Mouse (Mus musculus) layer of hippocampus, adult 8-10 months (tissue): Measurements from ENCODE around the gene Tpte. TPM values are rescaled to one million over a fixed set of nuclear protein-coding genes. Genes with fewer than 3 reads are reported as not detected.

ENCODE experiments used
- total RNA-seq, 4 experiments: library from RNA; stranded (reverse); gene quantifications; 2 replicates each; pipeline ENCODE4 v1.2.4; 2022

The Tpte gene
- total RNA-seq, 4 experiments from 2014 or later = not detected

Other genes with a start within 250 kb of the Tpte start
- gene Atp7b, start 223.1 kb upstream of the Tpte start, total RNA-seq = 1 to 10 TPM; 2.2 to 3.4 (median 2.7) TPM
- 10 to 100 TPM; 26.8 to 43.1 (median 34.3) TPM for gene Alg11, start 222.7 kb upstream of the Tpte start, total RNA-seq
- gene Nek5, start 158.4 kb upstream of the Tpte start, total RNA-seq = 1 to 10 TPM in 1 of 4 experiments, under 1 TPM in 3; 0.25 to 1.2 (median 0.40) TPM
- gene Nek3, start 117.0 kb upstream of the Tpte start, total RNA-seq = 1 to 10 TPM; 2.3 to 3.7 (median 2.4) TPM
- under 1 TPM; 0.39 to 0.91 (median 0.84) TPM for gene Ckap2, start 97.6 kb upstream of the Tpte start, total RNA-seq
- 10 to 100 TPM; 22.3 to 26.4 (median 24.8) TPM for gene Vps36, start 90.6 kb upstream of the Tpte start, total RNA-seq
- 1 to 10 TPM; 2.9 to 3.5 (median 3.2) TPM for gene Thsd1, start 56.1 kb upstream of the Tpte start, total RNA-seq
- gene Slc25a15, start 115.2 kb downstream of the Tpte start, total RNA-seq = 10 to 100 TPM in 3 of 4 experiments, 1 to 10 TPM in 1; 9.6 to 11.6 (median 10.5) TPM
- 10 to 100 TPM; 22.0 to 28.3 (median 25.8) TPM for gene Mrps31, start 127.9 kb downstream of the Tpte start, total RNA-seq